Mouse (Mus musculus) ES-E14 (cell line): ENCODE results near the gene Rhou. TPM values are rescaled to one million over a fixed set of nuclear protein-coding genes. Genes with fewer than 3 reads are reported as not detected.

Experiments
- DNase-seq: peaks from one replicate; pipeline ENCODE4 v3.0.0-alpha.2; 2013; ENCODE audit warnings: low read depth, low spot score
- H3K27ac ChIP-seq: 2 replicates; pipeline ENCODE4 v1.5.1; 2012; ENCODE audit warnings: low read depth, mild to moderate bottlenecking, low read length, moderate library complexity, mixed read lengths; ENCODE audit not compliant: poor library complexity, insufficient read depth, severe bottlenecking
- H3K36me3 ChIP-seq: 2 replicates; pipeline ENCODE4 v1.6.1; 2012; ENCODE audit warnings: mild to moderate bottlenecking, low read length, moderate library complexity, mixed read lengths; ENCODE audit not compliant: control insufficient read depth, poor library complexity, insufficient read depth, severe bottlenecking
- H3K4me1 ChIP-seq, 2 experiments: fragments of 150-350 bp in 1 of 2; sonication (generic) in 1 of 2; 2 replicates each; pipeline ENCODE4 v1.6.1; 2012; ENCODE audit warnings: low read length in 2 of 2, mild to moderate bottlenecking in 1 of 2, mixed read lengths in 1 of 2; ENCODE audit not compliant: control insufficient read depth in 2 of 2, insufficient read depth in 2 of 2, poor library complexity in 1 of 2
- H3K4me3 ChIP-seq, 2 experiments: fragments of 150-350 bp in 1 of 2; sonication (generic) in 1 of 2; 2 replicates each; pipeline ENCODE4 v1.5.1; 2012; ENCODE audit warnings: low read length in 2 of 2, low read depth in 1 of 2, mild to moderate bottlenecking in 1 of 2, mixed read lengths in 1 of 2; ENCODE audit not compliant: insufficient read depth in 1 of 2, poor library complexity in 1 of 2, severe bottlenecking in 1 of 2
- H3K9ac ChIP-seq: 2 replicates; pipeline ENCODE4 v1.6.1; 2012; ENCODE audit warnings: low read depth, mild to moderate bottlenecking, low read length, mixed read lengths; ENCODE audit not compliant: poor library complexity, insufficient read depth, severe bottlenecking
- H3K9me3 ChIP-seq: fragments of 150-350 bp; sonication (generic); 2 replicates; pipeline ENCODE4 v1.6.1; 2012; ENCODE audit warnings: low read depth, mild to moderate bottlenecking, low read length; ENCODE audit not compliant: control insufficient read depth, insufficient read depth
- CHD2 ChIP-seq: IDR thresholded peaks from 2 replicates; pipeline ENCODE4 v1.6.1; 2014; ENCODE audit warnings: mild to moderate bottlenecking, low read depth, low read length, inconsistent platforms
- HCFC1 ChIP-seq: IDR thresholded peaks from 2 replicates; pipeline ENCODE4 v1.6.1; 2012; ENCODE audit warnings: low read length, inconsistent platforms, borderline replicate concordance; ENCODE audit not compliant: insufficient read depth
- MAFK ChIP-seq: IDR thresholded peaks from 2 replicates; pipeline ENCODE4 v1.6.1; 2014; ENCODE audit warnings: mild to moderate bottlenecking, low read depth, low read length, inconsistent platforms; ENCODE audit not compliant: insufficient read depth
- ZC3H11A ChIP-seq: IDR thresholded peaks from 2 replicates; pipeline ENCODE4 v1.6.1; 2012; ENCODE audit warnings: low read depth, mild to moderate bottlenecking, inconsistent platforms, low read length, borderline replicate concordance
- ZNF384 ChIP-seq: IDR thresholded peaks from 2 replicates; pipeline ENCODE4 v1.6.1; 2012; ENCODE audit warnings: low read depth, low read length, inconsistent platforms
- in situ Hi-C, 2 experiments: fragments of 600-800 bp; cut with MboI; formaldehyde crosslinking; loops; one replicate each; pipeline ENCODE4 v1.15.1; 2025; ENCODE audit warnings: low sequenced_read_pairs in 2 of 2, inconsistent platforms in 1 of 2; ENCODE audit not compliant: unreplicated experiment in 2 of 2
- total RNA-seq: library from RNA; depleted of rRNA; stranded (reverse); fragments of 300-350 nt; gene quantifications from 2 replicates; pipeline ENCODE4 v1.2.3, GENCODE M21; 2012

The Rhou gene
- total RNA-seq, 1 experiment = 12.7 TPM

GRCm38 (mm10) chr8:123700399-123701070 lies 46.8 kb downstream of the Rhou start:
- H3K4me1 ChIP-seq = peaks cover 0 to 2% of the 10 kb centered on the region in 2 experiments; a peak in 1 of 4 replicates
- no peaks in the 10 kb centered on the region for H3K36me3 ChIP-seq
- H3K9me3 ChIP-seq = no peaks in the 10 kb centered on the region
- H3K27ac ChIP-seq = no peak overlapping the region
- H3K9ac ChIP-seq = no peak overlapping the region
- TF ChIP-seq ZNF384 (no peak), CHD2 (no peak), HCFC1 (no peak), ZC3H11A (no peak), MAFK (no peak)
- in situ Hi-C loops = no loop called here
- H3K4me3 ChIP-seq = no peak overlapping the region
- DNase-seq = no peak

DNA sequence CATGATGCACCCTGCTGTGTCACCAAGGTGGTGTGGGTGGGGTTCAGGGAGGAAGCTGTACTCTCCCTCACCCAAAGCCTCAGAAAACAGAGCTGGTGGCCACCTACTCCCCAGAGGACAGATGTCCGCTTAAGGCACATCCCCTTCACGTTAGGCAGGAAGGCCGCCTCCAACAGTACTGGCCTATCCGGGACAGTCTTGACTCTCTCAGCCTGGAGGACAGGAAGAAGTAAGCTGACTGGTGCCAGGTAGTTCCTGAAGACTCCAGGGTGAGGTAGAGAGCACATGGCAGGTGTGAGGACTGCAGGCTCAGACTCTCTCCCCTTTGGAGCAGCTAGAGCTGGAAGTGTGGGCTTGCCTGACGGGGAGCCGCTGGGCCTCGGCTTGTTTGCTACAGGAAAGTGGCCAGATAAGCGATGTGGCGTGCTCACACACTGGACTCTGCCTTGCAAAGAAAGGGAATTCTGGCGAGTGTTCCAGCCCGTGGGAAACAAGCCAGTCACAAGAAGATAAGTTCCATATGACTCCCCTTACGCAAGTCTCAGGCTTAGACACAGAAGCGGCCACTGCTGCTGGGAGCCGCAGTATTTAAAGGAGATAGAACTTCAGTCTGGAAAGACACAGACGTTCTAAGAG lies 48.3 kb downstream of the Rhou start:
- DNase-seq = no peak
- Histone ChIP-seq H3K9me3 (no peaks in the 10 kb centered on the region), H3K4me3 (no peak overlapping the region), H3K36me3 (no peaks in the 10 kb centered on the region), H3K4me1 (peaks cover 0 to 2% of the 10 kb centered on the region in 2 experiments; a peak in 1 of 4 replicates), H3K9ac (no peak overlapping the region), H3K27ac (no peak overlapping the region)
- TF ChIP-seq ZNF384 = no peak
- TF ChIP-seq CHD2 = no peak
- no peak for TF ChIP-seq MAFK
- TF ChIP-seq HCFC1 = no peak
- no peak for TF ChIP-seq ZC3H11A
- in situ Hi-C loops = no loop called here

GRCm38 (mm10) chr8:123705376-123705775 lies 51.6 kb downstream of the Rhou start:
- no peaks in the 10 kb centered on the region for H3K36me3 ChIP-seq
- in situ Hi-C loops = no loop called here
- H3K9me3 ChIP-seq = no peaks in the 10 kb centered on the region
- no peak for TF ChIP-seq HCFC1
- TF ChIP-seq CHD2 = no peak
- TF ChIP-seq ZC3H11A = no peak
- TF ChIP-seq ZNF384 = no peak
- no peak for TF ChIP-seq MAFK
- no peak overlapping the region for H3K4me3 ChIP-seq
- H3K4me1 ChIP-seq = peaks cover 0 to 5% of the 10 kb centered on the region in 2 experiments; a peak in 1 of 4 replicates
- no peak for DNase-seq
- H3K9ac ChIP-seq = no peak overlapping the region
- H3K27ac ChIP-seq = no peak overlapping the region

DNA sequence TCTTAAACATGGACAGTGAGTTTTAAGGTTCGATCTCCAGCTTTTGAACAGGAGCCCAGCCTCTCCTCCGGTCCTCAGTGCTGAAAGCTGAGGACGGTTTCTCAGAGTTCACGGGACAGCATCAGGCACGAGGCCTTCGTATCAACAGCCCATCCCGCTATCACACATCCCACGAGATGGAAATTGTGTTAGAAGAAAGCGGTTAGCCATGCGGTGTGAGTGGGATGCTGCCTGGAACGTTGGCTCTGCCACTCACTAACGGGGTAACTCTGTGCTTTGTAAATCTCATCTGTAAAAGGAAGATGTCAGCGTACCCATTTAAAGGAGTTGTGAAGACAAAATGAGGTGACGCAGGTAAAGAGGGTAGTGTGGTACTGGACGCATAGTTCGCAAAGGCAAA lies 53.4 kb downstream of the Rhou start:
- peaks cover 0 to 3% of the 10 kb centered on the region in 2 experiments; a peak in 1 of 4 replicates for H3K4me1 ChIP-seq
- in situ Hi-C loops = no loop called here
- TF ChIP-seq MAFK = no peak
- TF ChIP-seq ZNF384 = no peak
- TF ChIP-seq ZC3H11A = no peak
- TF ChIP-seq CHD2 = no peak
- TF ChIP-seq HCFC1 = no peak
- no peak overlapping the region for H3K27ac ChIP-seq
- H3K9ac ChIP-seq = no peak overlapping the region
- H3K36me3 ChIP-seq = no peaks in the 10 kb centered on the region
- no peak for DNase-seq
- no peaks in the 10 kb centered on the region for H3K9me3 ChIP-seq
- no peak overlapping the region for H3K4me3 ChIP-seq
